Mouse (Mus musculus) kidney, adult 9 months (tissue): ENCODE data around the gene Zfp598.

Source experiments
- DNase-seq: peaks from one replicate; pipeline ENCODE4 v3.0.0; 2022

Zfp598 gene

DNA sequence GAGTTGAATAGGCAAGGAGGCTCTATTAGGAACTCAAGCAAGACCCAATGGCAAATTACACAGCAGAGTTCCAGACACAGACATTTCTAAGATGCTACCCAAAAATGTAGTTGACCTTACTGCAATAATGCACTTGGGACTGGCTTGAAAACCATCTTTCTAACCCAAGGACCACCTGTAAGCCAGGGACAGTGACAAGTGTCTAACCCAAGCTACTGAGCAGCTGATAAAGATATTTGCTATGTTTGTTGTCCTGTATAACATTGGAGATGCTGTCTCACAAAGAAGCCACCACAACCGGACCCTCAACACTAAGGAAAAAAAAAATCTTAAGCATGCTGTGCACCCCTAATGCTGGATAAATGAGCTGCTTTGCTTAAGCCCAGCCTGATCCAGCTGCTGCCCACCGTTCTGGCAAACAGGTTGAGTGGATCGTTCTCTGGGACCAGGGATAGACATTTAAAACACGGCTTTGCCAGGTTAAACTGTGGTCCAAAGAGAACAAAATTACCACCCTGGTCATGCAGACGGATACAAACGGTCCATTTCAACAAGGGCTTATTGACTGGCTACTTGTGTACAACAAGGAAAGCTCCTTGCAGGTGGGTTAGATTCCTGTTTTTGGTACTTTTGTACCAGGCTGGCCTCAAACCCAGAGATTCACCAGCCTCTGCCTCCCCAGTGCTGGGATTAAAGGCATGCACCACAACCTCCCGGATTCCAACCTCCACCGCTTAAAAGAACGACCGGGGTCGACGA is 53.8 kb downstream of the Zfp598 start:
- DNase-seq = no peak

DNA sequence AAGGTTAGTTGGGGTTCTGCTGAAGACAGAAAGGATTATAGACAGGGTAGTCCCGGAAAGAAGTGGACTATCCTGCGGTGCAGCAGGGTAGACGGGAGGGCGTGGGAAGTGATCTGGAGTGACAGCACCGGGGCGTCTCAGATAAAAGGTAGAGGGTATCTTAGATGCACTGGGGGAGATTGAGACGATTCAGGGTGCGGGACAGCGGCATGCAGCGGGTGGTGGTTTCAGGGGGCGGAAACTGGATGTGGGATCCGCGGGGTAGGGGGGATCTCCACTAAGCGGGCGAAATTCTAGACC is 54.3 kb downstream of the Zfp598 start:
- DNase-seq = no peak

DNA sequence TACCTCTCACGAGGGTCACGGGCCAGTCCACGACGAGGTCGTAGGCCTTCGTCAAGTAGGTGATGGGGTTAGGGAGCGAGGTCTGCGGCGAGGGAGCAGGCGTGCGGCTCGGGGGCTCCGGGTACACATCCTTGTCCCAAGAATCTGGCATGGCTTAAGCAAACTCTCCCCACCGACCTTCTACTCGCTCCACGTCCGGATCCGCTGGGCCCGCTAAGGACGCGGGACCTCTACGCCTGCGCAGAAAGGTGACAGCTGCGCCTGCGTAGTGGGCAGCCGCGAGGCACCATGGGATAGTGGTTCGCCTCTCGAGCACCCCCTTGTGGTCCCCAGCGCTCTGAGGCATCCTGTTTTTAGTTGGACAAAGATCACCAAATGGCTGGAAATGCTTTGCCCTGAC is 54.7 kb downstream of the Zfp598 start, which contains the start of gene Ndufb10:
TSS of gene Ndufb10 (minus strand) at position 295 of the 400 bp plus-strand sequence.
- DNase-seq = peak; percentile 99

DNA sequence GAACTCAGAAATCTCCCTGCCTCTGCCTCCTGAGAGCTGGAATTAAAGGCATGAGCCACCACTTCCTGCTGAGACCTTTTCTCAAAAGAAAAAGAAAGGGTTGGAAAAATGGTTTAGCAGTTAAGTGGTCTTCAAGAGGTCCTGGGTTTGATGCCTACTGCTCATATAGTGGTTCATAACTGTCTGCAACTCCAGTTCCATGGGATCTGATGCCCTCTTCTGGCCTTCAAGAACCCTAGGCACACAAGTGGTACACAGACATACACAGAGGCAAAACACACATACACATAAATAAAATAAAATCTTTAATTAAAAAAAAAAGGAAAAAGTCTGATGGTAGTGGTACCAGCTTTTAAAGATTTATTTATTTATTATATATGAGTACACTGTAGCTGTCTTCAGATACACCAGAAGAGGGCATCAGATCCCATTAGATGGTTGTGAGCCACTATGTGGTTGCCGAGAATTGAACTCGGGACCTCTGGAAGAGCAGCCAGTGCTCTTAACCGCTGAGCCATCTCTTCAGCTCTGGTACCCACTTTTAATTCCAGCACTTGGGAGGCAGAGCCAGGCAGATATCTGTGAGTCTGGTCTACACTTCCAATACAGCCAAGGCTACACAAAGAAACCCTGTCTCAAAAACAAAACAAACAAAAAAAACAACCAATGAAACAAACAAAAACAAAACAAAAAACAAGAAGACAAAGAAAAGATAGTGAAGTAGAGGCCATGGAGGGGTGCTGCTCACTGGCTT is 56.3 kb downstream of the Zfp598 start:
- peak; percentile 9 for DNase-seq

DNA sequence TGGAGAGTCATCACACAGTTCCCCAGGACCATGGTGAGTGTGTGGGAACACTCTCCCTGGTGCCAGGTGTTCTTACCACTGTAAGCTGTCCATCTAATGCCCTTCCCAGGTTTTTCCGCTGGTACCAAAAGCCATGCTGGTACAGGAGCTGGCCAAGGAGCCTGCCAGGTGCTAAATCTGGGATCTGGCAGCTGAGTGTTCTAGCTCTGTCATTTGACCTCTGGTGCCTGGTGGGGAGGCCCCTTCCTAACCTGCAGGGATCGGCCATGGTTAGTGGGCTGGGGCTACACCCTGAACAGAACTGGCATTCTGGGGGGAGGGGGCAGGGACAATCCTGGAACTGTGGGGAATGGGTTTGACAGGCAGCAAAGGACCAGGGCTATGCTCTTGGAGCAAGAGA is 58.1 kb downstream of the Zfp598 start, which contains the start of gene Rpl3l:
TSS of gene Rpl3l (plus strand) at position 203 of the 400 bp plus-strand sequence.
- no peak for DNase-seq

DNA sequence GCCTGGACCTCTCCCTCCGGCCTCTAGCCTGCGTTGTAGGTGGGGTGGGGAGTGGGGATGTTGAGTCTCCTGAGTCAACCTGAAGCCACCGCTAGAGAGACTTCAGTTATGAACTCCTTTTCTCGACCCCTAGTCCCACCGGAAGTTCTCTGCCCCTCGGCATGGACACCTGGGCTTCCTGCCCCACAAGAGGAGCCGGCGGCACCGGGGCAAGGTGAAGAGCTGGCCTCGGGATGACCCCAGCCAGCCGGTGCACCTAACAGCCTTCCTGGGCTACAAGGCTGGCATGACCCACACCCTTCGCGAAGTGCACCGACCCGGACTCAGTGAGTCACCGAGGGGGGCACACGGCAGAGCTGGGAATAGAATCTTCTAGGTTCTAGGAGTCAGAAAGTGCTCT is 58.7 kb downstream of the Zfp598 start:
- DNase-seq = no peak

DNA sequence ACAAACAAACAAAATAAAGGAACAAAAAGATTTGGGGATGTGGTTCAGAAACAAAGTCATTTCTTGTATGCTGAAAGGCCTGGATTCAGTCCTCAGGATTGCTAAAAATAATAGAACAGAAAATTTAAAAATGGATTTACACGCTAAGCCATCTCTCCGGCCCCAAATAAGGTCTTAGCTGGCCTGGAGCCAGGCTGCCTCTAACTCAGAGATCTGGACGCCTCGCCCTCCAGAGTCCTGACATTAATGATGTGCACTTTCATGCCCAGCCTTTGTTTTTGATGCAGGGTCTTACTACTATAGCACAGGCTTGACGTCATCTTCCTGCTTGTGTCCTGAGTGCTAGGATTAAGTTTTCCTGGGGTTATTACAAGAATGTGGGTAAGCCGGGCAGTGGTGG is 59.6 kb downstream of the Zfp598 start:
- no peak for DNase-seq

DNA sequence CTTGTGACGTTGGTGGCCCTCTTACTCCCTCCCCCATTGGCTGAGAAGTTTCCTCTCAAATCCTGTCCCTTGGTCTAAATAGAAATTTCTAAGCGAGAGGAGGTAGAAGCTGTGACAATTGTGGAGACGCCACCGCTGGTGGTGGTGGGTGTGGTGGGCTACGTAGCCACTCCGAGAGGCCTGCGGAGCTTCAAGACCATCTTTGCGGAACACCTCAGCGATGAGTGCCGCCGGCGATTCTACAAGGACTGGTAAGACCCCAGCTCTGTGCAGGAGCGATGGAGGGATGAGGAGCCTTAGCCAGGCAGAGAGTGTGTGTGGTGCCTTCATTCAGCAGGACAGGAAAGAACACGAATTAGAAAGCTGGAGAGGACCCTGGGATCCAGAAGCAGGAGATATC is 61.3 kb downstream of the Zfp598 start:
- no peak for DNase-seq
